Mouse (Mus musculus): ENCODE data around the gene Washc3. TPM values are rescaled to one million over a fixed set of nuclear protein-coding genes. Genes with fewer than 3 reads are reported as not detected.

Washc3 gene
- polyA plus RNA-seq, 1 experiment, result 76.4 TPM

DNA sequence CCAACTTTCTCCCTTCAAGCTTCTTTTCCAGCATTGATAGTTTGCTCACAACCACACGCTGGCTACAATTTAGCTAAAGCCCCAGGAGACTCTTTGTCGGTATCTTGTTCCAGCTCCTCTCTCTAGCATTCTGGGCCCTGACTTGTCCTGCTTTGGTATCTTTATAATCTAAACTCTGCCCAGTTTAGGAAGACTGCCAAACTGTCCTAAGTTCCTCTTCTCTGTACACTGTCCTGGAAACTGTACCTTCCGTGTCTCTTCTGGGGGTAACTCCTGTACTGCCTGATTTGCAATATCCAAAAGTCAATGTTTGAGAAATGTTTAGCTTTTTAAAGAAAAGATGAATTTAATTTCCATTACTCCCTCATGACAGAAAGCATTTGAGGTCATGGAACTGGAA is 49.4 kb downstream of the Washc3 start:
- Histone ChIP-seq H3K4me1 (ENCODE audit: control insufficient read depth, insufficient read depth, low read length) (no peaks in the 10 kb centered on the region), H3K27ac (ENCODE audit: insufficient read depth, low read depth, low read length) (no peak overlapping the region), H3K4me3 (ENCODE audit: insufficient read depth, low read length) (no peak overlapping the region)
- TF ChIP-seq CTCF (IDR thresholded peaks at IDR 0.05; ENCODE audit: low read depth, low read length) (no peak), POLR2A (IDR thresholded peaks at IDR 0.05; ENCODE audit: borderline replicate concordance, low read depth, low read length) (no peak)

DNA sequence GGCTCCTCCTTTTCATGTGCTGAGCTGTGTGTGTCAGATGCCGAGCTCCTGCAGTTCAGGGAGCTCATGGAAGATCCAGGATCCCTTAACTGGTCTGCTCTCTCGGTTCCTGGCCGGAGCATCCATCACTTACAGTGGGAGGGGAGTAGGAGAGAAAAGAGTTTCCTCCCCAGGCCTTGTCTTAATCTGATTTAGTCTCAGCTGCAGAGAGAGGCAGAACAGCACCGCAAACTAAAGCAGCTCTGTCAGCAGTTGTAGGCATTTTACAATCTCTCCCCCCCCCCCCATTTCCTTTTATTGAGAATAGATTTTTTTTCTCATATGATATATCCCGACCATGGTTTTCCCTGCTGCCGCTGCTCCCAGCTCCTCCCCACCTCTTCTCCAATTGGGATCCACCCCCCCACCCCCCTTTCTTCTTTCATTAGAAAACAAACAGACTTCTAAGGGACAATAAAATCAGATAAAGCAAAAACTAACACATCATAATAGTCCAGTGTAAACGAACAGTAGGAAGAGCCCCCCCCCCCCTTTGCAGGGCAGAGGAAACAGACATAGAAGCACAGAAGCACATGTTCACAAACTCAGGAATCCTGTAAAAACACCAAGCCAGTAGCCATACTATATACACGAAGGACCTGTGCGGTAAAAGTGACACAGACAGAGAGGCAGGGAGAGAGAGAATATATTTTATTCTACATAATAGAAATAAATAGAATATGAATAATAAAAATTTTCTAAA is 51.4 kb downstream of the Washc3 start:
- TF ChIP-seq POLR2A (IDR thresholded peaks at IDR 0.05; ENCODE audit: borderline replicate concordance, low read depth, low read length) (no peak), CTCF (IDR thresholded peaks at IDR 0.05; ENCODE audit: low read depth, low read length) (no peak)
- H3K4me3 ChIP-seq (ENCODE audit: insufficient read depth, low read length), result no peak overlapping the region
- H3K27ac ChIP-seq (ENCODE audit: insufficient read depth, low read depth, low read length), result no peak overlapping the region
- H3K4me1 ChIP-seq (ENCODE audit: control insufficient read depth, insufficient read depth, low read length), result no peaks in the 10 kb centered on the region

DNA sequence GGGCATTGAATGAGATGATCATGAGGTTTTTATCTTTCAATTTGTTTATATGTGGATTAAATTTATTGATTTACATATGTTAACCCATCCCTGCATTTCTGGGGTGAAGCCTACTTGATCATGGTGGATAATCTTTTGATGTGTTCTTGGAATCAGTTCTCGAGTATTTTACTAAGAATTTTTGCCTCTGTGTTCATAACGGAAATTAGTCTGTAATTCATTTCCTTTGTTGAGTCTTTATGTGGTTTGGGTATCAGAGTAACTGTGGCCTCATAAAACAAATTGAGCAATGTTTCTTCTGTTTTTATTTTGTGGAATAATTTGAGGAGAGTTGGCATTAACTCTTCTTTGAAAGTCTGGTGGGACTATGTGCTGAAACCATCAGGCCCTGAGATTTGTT is 54.7 kb downstream of the Washc3 start:
- no peak overlapping the region for H3K27ac ChIP-seq (ENCODE audit: insufficient read depth, low read depth, low read length)
- no peak overlapping the region for H3K4me3 ChIP-seq (ENCODE audit: insufficient read depth, low read length)
- TF ChIP-seq POLR2A (IDR thresholded peaks at IDR 0.05; ENCODE audit: borderline replicate concordance, low read depth, low read length) (no peak), CTCF (IDR thresholded peaks at IDR 0.05; ENCODE audit: low read depth, low read length) (no peak)
- no peaks in the 10 kb centered on the region for H3K4me1 ChIP-seq (ENCODE audit: control insufficient read depth, insufficient read depth, low read length)

DNA sequence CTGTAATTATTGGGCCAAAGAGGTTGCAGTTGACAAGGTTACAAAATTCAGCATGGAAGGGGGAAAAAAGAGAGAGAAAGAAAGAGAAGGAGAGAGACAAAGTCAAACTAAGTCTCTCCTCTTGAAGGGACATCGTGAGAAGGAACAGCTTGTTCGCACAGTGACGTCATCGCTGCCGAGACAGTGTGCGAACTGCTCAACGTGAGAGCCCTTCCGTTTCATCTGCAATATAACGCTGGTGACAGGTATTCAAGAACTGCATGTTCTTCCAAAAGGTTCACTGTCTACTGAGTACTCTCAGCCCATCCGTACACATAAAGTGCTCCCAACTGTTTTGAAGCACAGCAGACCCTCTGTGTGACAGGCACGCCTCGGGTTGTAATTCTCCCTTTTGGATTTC is 59.4 kb downstream of the Washc3 start:
- H3K4me1 ChIP-seq (ENCODE audit: control insufficient read depth, insufficient read depth, low read length), result no peaks in the 10 kb centered on the region
- H3K27ac ChIP-seq (ENCODE audit: insufficient read depth, low read depth, low read length), result no peak overlapping the region
- TF ChIP-seq CTCF (IDR thresholded peaks at IDR 0.05; ENCODE audit: low read depth, low read length), result no peak
- TF ChIP-seq POLR2A (IDR thresholded peaks at IDR 0.05; ENCODE audit: borderline replicate concordance, low read depth, low read length), result no peak
- H3K4me3 ChIP-seq (ENCODE audit: insufficient read depth, low read length), result no peak overlapping the region

DNA sequence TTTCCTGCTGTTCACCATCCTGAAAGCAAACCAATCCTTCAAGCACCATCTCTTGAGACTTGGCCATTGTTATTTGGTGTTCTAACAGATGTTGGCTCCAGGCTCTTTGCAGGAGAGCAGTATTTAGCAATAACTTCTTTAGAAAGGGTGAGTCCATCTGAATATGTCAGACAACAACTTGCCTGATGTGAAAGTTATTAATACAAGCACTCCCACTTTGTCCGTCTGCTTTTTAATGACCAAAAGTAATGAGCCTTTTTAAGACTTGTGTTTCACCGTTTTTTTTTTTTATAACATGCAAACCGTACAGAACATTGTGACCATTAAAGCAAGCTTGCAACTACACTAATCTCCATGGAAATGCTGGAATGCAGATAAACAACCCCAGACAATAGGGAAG is 60.3 kb downstream of the Washc3 start:
- Histone ChIP-seq H3K27ac (ENCODE audit: insufficient read depth, low read depth, low read length) (no peak overlapping the region), H3K4me3 (ENCODE audit: insufficient read depth, low read length) (no peak overlapping the region), H3K4me1 (ENCODE audit: control insufficient read depth, insufficient read depth, low read length) (no peaks in the 10 kb centered on the region)
- TF ChIP-seq CTCF (IDR thresholded peaks at IDR 0.05; ENCODE audit: low read depth, low read length), result no peak
- TF ChIP-seq POLR2A (IDR thresholded peaks at IDR 0.05; ENCODE audit: borderline replicate concordance, low read depth, low read length), result no peak

DNA sequence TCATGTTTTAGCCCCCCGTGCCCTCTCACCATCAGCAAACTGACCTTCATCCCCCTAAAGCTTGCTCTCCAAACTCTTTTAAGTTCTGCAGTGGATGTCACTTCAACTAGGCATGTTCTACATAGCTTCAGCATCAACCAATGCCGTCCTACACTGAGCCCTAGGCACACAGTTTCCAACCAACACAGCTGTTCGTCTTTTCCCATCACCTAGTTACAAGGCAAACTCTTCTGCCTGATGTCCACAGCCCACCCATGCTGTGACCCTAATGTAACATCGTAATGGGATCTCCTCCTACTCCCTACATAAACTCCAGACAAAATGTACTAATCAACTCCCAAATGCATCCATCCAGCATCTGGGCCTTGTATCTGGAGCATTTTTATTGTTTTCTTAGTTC is 62.5 kb downstream of the Washc3 start:
- Histone ChIP-seq H3K27ac (ENCODE audit: insufficient read depth, low read depth, low read length) (no peak overlapping the region), H3K4me1 (ENCODE audit: control insufficient read depth, insufficient read depth, low read length) (no peaks in the 10 kb centered on the region), H3K4me3 (ENCODE audit: insufficient read depth, low read length) (no peak overlapping the region)
- TF ChIP-seq POLR2A (IDR thresholded peaks at IDR 0.05; ENCODE audit: borderline replicate concordance, low read depth, low read length) (no peak), CTCF (IDR thresholded peaks at IDR 0.05; ENCODE audit: low read depth, low read length) (no peak)

DNA sequence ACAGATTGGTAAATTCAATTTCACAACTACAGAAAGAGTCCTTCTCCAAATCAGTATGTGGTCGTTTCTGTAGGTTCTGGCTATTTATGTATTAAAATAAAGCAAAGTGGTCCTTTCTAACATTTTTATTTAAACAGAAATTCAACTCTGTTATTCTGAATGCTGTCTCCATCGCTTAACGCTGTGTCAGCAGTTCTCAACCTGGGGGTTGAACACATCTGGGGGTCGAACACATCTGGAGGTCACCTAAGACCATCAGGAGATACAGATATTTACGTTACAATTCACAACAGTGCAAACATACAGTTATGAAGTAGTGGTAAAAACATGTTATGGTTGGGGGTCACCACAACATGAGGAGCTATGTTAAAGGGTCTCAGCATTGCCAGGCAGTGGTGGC is 73.2 kb downstream of the Washc3 start:
- no peak overlapping the region for H3K27ac ChIP-seq (ENCODE audit: insufficient read depth, low read depth, low read length)
- no peaks in the 10 kb centered on the region for H3K4me1 ChIP-seq (ENCODE audit: control insufficient read depth, insufficient read depth, low read length)
- TF ChIP-seq POLR2A (IDR thresholded peaks at IDR 0.05; ENCODE audit: borderline replicate concordance, low read depth, low read length) (no peak), CTCF (IDR thresholded peaks at IDR 0.05; ENCODE audit: low read depth, low read length) (no peak)
- H3K4me3 ChIP-seq (ENCODE audit: insufficient read depth, low read length), result no peak overlapping the region

DNA sequence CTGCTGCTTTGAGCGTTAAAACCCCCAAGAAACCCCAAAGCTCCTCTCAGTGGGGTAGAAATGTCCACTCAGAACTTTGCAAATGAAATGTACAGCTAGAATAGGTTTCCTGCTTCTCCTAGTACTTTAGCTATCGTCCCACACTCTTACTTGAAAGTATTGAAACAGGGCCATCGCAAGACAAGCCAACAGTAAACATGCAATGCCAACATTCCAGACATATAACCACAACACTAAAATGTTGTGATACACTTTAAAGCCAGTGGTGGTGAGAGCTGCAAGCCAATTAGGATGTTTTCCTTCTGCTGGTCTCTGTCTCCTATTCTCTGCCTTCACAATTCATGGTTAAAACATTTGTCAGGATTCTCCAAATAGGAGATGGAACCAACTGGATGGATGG is 80.8 kb downstream of the Washc3 start:
- H3K4me1 ChIP-seq (ENCODE audit: control insufficient read depth, insufficient read depth, low read length), result no peaks in the 10 kb centered on the region
- TF ChIP-seq CTCF (IDR thresholded peaks at IDR 0.05; ENCODE audit: low read depth, low read length), result no peak
- TF ChIP-seq POLR2A (IDR thresholded peaks at IDR 0.05; ENCODE audit: borderline replicate concordance, low read depth, low read length), result no peak
- no peak overlapping the region for H3K4me3 ChIP-seq (ENCODE audit: insufficient read depth, low read length)
- H3K27ac ChIP-seq (ENCODE audit: insufficient read depth, low read depth, low read length), result no peak overlapping the region

DNA sequence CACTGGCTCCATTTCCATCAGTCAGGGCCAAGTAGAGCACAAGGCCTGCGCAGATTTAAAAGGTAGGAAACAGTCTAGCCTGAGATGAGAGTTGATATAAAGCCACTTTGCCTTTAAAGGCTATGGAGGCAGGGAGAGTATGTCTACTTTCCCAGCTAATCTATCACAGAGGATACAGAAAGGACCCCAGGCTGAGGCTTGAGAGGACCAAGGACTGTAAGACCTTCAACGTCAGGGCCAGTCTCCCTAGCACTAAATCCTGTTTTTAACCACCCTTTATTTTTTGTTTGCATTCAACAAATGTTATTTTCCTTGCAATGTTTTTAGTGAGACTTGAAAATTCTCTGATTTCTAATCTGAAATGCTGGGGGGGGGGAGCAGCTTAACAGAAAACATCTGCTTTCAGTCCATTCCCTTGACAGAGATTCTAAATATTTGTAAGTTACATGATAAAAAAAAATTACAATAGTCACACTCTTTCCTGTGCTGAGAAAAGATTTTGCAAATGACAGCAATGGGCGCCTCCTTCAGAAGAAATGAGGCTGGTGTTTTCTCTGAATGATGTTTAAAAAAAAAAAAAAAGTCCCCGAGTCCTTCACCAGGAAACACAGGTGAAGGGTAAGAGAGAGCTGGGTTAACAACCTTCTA is 83.6 kb downstream of the Washc3 start:
- Histone ChIP-seq H3K4me3 (ENCODE audit: insufficient read depth, low read length) (no peak overlapping the region), H3K27ac (ENCODE audit: insufficient read depth, low read depth, low read length) (no peak overlapping the region)
- TF ChIP-seq POLR2A (IDR thresholded peaks at IDR 0.05; ENCODE audit: borderline replicate concordance, low read depth, low read length), result no peak
- no peak for TF ChIP-seq CTCF (IDR thresholded peaks at IDR 0.05; ENCODE audit: low read depth, low read length)

DNA sequence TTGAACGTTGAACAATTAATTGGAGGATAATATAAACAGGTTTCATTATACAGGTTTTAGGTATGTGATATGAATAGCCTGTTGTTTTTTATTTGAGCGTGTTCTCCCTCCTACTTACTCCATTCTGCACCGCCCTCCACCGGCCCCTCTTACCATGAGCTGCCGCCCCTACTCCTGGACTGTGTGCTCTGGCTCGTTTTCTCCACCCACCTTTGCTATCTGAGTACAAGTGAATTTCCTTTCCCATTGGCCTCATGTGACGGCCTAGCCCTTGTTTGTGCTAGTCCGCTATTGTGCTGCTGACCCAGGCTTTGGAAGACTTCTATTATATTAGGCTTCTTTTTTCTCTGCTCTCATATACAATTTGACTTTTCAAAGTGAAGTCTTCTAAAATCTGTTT is 86.4 kb downstream of the Washc3 start:
- Histone ChIP-seq H3K4me1 (ENCODE audit: control insufficient read depth, insufficient read depth, low read length) (no peaks in the 10 kb centered on the region), H3K4me3 (ENCODE audit: insufficient read depth, low read length) (no peak overlapping the region)
- TF ChIP-seq CTCF (IDR thresholded peaks at IDR 0.05; ENCODE audit: low read depth, low read length) (no peak), POLR2A (IDR thresholded peaks at IDR 0.05; ENCODE audit: borderline replicate concordance, low read depth, low read length) (no peak)

More for the DNA sequence above, 83.6 kb downstream of the Washc3 start:
- H3K4me1 ChIP-seq (ENCODE audit: control insufficient read depth, insufficient read depth, low read length), result no peaks in the 10 kb centered on the region

More for the DNA sequence above, 86.4 kb downstream of the Washc3 start:
- no peak overlapping the region for H3K27ac ChIP-seq (ENCODE audit: insufficient read depth, low read depth, low read length)

All from bone marrow macrophage, adult 2 months (primary cell).